Mouse (Mus musculus): ENCODE results near the gene Ptcd1. TPM values are rescaled to one million over a fixed set of nuclear protein-coding genes. Genes with fewer than 3 reads are reported as not detected.
"Not testable (repeated sequence)": the region's sequence is repeated elsewhere in the genome, so short reads cannot be mapped to it uniquely, and the experiment has no call there.

The Ptcd1 gene
- total RNA-seq, 2 experiments from 2014 or later, result 13.7 to 15.0 TPM

DNA sequence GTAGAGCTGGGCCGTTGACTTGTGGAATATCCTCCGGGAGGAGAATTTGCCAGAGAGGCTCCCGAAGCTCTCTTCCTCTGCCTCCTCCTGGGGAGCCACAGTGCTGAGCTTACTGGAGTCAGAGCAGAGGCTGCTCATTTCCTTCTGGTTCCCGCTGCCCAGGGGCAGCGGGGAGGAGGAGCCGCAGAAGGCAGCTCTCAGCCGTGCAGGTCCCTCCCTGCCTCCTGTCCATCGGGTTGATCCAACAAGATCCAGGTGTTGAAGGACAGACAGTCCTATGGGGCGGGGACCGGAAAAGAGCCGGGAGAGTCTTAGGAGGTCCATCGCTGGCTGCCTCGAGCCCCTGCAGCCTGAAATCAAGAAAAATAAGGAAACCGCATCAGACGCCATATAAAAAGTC lies 1.7 kb downstream of the Ptcd1 start:
- no peak for DNase-seq (ENCODE audit: low spot score in 2 of 2)

DNA sequence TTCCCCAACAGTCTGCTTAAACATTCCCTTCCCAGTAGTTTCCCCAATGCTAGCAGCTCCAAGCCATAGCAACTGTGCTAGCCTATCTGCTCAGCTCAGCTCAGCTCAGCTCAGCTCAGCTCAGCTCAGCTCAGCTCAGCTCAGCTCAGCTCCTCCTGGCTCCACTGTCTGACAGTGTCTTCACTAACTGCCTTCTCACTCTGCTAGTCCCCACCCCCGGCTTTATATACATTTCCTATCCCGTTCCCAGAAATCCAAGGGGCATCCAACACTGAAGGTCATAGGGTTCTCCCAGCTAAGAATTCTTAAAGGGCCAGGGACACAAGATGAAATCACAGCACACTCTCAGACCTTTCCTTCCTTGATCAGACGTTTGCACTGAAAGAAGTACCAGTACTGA lies 2.2 kb downstream of the Ptcd1 start:
- DNase-seq (ENCODE audit: low spot score in 2 of 2), result no peak

DNA sequence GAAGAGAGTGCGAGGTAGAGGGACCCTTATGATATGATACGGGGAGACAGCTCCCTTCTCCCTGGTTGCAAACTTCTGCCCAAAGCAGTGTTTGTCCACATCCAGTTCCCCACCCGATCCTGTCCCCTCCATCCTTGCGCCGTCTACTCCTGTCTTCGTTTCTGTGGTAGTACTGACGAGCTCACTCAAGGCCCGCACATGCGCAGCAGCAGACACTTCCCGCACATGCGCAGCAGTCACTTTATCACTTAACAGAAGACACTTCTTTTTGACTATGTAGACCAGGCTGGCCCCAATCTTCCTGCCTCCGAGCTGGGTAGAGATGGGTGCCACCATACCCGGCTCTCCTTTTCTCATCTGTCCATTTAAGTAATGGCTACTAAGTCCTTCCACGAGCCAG lies 5.5 kb downstream of the Ptcd1 start:
- DNase-seq (ENCODE audit: low spot score in 2 of 2), result no peak

DNA sequence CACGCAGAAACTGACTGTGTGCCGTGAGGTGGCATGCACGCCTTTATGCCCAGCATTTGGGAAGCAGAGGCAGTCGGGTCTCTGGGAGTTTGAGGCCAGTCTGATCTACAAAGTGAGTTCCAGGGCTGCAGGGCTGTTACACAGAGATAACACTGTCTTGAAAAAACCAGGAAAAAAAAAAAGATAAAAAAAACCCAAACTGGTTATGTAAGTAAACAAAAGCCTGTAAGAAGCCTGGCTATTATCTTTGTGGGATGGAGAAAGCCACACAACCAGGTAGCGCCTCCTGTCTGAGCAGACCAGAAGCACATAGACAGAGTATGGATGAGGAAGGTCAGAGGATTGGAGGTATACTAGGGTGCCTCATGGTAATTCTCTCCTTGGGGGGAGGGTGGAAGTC lies 14.2 kb downstream of the Ptcd1 start:
- no peak for DNase-seq (ENCODE audit: low spot score in 2 of 2)

DNA sequence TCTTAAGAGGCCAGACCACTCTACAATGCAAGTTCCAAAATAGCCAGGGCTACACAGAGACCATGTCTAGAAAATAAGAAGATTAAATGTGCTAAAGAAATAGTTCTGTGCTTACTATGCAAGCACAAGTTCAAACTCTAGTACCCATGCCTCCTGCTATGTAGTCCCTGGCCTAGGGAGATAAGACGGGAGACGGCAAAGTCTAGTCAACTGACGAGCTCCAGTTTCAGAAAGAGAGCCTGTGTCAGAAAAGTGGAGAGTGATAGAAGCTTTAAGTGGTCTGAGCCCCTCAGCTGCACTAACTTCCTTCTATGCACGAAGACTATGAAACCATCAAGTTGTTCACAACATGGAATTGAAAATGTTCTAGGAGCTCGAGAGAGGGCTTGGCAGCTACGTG lies 17.6 kb downstream of the Ptcd1 start:
- no peak for DNase-seq (ENCODE audit: low spot score in 2 of 2)

DNA sequence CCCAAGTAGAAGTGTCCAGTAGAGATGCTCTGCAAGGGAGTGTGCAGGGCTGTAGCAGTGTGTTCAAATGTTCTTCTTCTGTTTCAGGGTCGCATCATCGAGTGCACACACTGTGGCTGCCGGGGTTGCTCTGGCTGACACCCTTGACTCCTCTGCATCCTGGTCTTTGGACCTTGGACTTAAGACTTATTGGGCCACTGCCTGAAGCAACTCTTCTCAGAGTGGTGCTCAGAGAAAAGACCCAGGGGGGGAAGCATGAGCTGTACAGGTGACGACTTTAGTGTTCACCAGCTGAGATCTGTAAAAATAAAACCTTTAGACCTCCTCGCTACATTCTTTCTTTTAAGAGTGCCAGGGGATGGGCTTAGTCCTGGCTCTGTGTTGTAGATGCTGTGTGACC lies 19.2 kb downstream of the Ptcd1 start:
- no peak for DNase-seq (ENCODE audit: low spot score in 2 of 2)

DNA sequence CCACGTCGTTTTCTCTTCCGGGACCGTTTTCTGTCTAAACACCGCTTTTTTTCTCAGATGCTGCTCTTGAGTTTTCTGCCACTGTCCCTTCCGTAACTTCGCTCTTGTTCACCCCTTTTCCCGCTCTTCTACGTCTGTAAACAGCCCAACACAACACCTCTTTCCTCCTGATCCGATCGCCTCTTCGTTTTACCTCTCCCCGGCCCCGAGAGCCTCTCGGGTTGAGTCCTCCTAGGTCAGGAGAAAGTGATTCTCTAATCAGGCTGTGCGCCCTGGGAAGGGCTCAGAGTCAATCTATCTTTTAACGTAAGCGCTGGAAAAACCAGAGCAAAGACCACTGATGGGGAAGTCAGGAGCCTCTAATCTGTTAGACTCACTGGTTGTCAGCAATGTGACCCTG lies 26.3 kb downstream of the Ptcd1 start:
- DNase-seq (ENCODE audit: low spot score in 2 of 2), result no peak

DNA sequence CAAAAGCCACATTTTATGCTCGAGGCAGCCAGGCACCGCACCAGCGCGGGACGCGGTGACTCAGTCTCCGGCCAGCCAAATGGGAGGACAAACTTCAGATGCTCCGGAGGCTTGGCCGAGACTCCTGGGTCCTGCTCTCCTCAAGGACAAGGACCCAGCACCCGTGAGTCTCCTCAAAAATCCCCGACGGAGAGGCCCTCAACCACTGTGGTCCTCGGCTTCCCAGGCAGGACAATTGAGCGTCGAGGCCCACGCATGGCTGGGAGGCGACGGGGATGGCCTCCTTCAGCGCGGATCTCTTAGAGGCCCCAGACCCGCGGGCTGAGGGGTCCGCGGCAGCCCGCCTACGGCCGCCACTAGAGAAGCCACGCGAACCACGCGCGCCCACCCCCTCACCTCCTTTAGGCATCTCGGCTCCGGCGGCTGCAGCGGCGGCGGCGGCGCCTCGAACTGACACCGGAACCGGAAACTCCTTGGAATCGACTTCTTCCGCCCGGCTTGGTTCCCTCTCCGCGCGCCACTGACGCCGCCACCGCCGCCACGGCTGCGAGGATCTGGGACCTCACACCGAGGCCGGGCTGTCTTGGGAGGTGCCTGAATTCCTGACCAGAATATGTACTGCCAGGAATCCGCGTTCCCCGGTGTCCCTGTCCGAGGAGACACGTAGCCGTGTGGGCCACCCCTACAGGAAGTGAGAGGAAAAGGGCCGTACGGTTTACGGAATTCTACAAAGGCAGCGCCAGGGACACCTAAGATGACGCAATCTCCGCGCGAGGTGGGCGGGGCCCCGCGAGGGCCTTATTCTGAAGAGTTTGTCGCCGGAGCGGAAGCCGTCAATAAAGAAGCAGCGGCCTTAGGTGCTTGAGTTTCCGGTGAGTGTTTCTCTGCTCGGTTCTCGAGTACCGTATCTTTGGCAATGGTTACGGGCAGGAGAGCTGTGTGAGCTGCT lies 27.1 kb downstream of the Ptcd1 start, which contains the start of the genes Pdap1 and Bud31:
Pdap1 (minus strand) TSS at position 668 of the 949 bp plus-strand sequence.
Bud31 (plus strand) TSS at position 792 of the 949 bp plus-strand sequence.
- DNase-seq (ENCODE audit: low spot score in 2 of 2), result peak; percentile 97

DNA sequence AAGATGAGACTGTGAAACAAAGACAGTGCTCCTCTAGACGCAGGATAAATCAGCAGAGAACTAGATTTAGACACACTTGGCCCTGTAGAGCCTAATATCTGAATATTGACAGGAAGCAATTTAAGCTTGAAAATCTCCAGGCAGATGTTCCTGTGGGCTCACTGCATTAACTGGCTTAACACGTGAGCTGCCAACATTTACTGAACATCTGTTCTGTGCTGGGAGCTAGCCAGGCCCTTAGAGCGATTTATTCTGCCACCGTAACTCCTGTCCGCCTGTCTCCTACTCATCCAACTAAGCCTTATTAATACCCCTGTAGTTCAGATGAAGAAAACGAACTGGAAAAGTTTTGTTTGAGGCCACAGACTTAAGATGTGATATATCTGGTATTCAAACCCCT lies 28.1 kb downstream of the Ptcd1 start:
- no peak for DNase-seq (ENCODE audit: low spot score in 2 of 2)

DNA sequence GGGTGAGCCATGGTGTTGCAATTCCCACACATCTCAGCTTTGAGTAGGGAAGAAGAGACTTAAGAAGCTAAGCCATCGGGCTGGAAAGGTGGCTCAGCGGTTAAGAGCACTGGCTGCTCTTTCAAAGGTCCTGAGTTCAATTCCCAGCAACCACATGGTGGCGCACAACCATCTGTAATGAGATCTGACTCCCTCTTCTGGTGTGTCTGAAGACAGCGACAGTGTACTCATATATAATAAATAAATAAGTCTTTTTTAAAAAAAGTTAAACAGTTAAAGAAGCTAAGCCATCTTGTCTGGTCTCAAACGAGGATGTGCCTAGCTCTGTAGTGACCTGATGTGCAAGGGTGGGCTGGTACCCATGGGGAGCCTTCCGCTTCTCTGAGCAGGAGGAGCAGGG lies 33.6 kb downstream of the Ptcd1 start:
- DNase-seq (ENCODE audit: low spot score in 2 of 2), result not testable (repeated sequence)

DNA sequence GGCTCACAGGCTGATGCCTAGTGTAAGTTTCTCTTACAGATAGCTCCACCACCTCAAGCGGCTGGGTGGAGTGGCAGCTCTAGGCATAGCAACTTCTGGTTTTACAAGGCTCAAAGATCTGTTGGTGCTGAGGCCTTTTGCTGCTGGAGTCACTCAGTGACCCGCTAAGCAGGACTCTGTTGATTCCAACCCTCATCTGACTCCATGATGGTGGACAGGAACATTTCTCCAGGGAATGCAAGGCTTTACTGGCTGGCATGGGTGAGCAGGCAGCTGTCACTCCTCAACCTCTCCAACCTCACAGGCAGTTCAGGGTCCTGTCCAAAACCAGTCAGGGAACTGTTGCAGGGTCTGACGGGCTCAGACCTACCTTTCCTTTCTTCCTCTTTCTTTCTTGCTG lies 35.9 kb downstream of the Ptcd1 start:
- DNase-seq (ENCODE audit: low spot score in 2 of 2), result no peak

DNA sequence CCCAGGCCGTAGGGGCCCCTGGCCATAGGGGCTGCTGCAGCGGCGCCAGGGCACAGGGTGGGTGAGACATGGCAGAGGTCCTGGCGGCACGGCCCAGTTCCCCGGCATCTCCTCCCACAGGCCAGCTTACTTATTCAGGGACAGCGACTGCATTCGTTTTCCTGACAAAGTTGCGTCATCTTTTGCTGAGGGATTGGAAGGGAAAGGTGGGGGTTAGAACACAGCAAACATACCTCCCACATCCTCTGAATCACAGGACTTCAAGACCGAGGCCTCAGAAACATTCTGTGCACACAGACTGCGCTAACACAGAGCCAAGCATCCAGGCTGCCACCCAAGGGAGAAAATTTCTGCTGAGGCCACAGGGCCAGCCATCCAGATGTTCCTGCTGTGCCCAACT lies 36.7 kb downstream of the Ptcd1 start:
- DNase-seq (ENCODE audit: low spot score in 2 of 2), result no peak

DNA sequence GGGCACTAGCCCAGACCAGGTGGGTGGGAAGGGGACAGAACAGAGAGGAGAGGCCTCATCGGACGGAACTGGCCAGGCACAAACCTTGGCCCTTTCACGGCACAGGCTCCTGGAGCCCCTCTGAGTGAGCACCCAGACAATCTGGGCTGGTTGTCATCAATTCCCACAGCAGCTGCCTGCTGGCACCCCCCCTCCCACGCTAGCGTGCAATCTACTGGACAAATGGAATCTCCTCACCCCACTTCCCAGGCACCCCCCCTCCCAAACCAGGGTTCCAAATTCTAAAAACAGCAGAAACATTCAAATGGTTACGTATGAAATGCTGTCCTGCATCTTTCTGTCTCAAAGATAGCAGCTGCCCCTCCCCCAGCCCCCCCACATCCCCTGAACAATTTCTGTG lies 37.1 kb downstream of the Ptcd1 start:
- not testable (repeated sequence) for DNase-seq (ENCODE audit: low spot score in 2 of 2)

DNA sequence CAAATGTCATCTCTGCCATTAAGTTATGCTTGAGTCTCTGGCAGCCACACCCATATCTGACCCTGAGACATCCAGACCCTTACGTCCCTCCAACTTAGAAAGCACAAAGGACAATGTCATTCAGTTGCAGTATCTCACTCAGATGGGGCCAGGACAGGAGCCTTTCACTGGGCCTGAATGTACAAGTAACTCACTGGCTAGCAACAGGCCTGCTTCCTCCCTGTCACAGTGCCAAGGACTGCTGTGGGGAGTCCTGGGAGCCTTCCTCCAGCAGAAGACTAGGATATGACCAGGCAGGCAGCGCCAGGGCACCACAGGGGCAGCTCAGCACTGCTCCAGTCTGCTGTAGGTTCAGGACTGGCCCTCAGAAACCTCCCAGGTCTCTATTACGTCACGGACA lies 37.8 kb downstream of the Ptcd1 start:
- no peak for DNase-seq (ENCODE audit: low spot score in 2 of 2)

DNA sequence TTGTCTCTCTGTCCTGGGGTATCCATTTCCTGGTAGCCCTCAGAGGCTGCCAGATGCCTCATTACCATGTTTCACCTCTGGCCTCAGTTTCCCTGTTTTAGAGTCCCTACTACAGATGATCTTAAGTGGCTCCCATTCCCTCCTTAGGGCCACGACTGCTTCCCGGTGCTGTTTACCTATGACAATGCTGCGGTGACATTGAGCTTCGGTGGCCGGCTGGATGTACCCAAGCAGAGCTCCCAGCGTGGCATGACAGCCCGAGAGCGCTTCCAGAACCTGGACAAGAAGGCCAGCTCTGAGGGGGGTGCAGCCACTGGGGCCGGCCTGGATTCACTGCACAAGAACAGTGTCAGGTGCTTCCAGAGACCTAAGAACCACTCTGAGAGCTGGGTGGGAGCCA lies 40.3 kb downstream of the Ptcd1 start:
- no peak for DNase-seq (ENCODE audit: low spot score in 2 of 2)

DNA sequence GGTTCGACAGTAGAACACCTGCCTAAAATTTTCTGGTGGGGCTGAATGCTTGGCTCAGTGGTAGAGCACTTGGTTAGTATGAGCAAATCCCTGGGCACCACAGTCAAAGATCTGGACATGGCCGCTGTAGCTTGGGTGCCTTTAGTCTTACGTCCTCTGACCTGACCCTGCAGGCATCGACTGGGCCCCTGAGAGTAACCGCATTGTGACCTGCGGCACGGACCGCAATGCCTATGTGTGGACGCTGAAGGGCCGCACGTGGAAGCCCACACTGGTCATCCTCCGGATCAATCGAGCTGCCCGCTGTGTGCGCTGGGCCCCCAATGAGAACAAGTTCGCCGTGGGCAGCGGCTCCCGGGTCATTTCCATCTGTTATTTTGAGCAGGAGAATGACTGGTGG lies 43.5 kb downstream of the Ptcd1 start:
- no peak for DNase-seq (ENCODE audit: low spot score in 2 of 2)

DNA sequence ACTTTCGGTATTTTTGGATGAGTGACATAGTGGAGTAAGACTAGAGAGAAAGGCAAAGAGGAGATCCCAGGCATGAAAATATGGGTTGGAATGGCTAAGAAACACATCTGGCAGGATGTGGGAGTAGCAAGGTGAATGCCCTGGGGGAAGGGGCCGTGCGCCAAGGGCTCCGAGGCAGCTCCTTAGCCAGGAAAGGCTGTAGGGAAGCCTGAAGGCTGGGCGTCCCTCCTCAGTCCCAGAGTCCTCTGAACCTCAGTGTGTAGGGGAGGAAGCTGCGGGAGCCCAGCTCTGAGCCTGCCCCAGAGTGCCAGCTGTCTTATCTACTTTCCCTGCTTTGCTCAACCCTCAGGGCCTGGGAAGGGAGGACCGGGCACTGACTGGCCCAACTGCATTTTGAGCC lies 46.0 kb downstream of the Ptcd1 start:
- DNase-seq (ENCODE audit: low spot score in 2 of 2), result no peak

DNA sequence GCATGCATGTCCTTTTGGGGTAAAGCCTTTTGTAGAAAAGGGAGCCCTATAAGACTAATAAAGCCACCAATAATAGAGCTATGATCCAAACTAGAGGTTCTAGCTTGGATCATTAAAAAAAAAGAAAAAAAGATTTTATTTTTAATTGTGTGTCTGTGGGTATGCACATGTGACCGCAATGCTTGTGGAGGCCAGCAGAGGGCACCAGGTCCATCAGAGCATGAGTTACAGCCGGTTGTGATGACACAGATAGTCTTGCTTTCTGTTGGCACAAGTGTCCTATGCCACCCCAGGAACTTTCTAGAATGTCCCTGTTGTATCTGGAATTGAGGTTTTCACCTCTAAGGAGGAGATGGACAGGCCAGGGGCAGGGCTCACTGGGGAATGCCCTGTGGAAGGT lies 47.5 kb downstream of the Ptcd1 start:
- no peak for DNase-seq (ENCODE audit: low spot score in 2 of 2)

DNA sequence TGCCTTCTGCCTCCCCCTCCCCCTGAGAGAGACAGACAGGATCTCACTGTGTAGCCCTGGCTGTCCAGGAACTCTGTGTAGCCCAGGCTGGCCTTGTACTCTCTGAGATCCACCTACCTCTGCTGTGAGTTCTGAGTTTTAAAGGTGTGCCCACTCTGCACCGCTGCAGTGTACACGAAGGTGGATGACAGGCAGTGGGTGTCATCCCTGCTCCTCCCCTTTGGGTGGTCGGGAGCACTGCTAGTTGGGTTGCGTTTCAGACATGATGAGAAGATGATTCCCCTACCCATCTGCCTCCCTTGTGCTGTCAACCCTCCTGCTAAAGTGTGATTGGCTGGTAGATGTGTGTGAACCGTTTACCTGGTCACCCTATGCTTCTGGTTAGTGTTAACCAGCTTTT lies 48.4 kb downstream of the Ptcd1 start:
- DNase-seq (ENCODE audit: low spot score in 2 of 2), result no peak

DNA sequence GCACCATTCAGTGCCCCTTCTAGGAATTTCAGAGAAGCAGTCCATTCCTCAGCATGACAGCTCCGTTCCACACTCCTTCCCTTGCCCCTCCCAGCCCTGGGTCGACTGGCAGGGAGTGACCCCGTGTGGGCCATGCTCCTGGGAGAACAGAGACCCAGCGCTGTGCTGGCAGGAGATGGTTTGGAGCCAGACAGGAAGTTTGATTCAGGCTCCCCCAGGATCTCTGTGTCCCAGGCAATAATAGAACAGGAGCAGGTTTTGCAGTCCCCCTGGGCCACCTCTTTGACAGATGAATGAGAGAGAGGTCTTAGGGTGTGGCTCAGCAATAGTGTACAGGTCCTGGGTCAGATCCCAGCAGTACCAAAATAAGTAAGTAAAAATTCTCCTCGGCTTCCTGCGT lies 48.9 kb downstream of the Ptcd1 start:
- DNase-seq (ENCODE audit: low spot score in 2 of 2), result no peak

DNA sequence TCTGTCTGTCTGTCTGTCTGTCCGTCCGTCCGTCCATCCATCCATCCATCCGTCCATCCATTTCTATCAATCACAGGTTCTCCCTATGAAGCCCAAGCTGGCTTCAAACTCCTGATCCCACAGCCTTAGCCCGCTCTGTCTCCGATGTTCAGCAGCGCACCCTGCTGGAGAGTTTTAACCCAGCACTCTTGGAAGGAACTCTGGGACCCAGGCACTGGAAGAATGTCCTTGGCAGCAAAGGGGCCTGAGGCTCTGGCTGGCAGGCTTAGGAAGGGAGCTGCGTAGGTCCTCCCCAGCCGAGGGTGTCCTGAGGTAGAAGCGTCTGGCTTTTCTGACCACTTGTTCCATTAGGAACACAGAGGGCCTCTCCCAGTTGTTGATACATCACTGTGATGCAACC lies 50.0 kb downstream of the Ptcd1 start:
- peak; percentile 73 to 75 for DNase-seq (ENCODE audit: low spot score in 2 of 2)

DNA sequence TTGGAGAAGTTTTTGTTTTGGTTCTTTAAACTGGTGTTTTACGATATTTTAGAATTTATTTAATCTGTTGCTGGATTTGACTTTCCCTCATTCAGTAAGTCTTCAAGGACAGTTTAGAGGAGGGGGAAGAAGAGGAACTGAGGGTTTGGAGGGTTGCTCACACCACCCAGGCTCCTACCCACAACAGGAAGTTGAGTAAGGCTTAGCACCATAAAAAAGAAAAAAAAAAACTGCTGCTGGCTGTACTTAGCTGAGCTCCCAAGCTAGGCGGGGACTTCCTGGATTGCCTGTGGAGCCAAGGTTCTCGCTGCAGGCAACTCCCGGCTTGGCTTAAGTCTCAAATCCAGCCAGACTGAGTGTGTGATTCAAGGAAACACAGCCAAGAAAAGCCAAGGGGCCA lies 50.6 kb downstream of the Ptcd1 start:
- no peak for DNase-seq (ENCODE audit: low spot score in 2 of 2)

DNA sequence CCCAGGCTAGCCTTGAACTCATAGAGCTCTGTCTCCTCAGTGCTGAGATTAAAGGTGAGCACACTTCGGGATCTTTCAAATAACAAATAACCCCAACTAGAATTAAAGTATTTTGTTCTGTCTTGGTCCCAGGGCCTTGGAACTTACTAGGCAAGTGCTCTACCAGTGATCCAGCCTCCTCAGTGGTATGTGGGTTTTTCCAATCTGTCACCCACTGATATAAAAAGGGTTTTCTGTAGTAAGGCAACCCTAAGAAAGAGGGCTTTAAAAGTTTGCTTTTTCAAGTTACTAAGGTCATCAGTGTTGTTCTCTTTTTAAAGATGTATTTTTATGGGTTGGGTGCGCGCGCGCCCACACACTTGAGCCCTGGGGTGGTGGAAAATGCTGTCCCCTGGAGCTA lies 51.2 kb downstream of the Ptcd1 start:
- DNase-seq (ENCODE audit: low spot score in 2 of 2), result no peak

All from layer of hippocampus, postnatal 10 days (tissue).